Mouse (Mus musculus): ENCODE data around the gene Klhl8.

DNA sequence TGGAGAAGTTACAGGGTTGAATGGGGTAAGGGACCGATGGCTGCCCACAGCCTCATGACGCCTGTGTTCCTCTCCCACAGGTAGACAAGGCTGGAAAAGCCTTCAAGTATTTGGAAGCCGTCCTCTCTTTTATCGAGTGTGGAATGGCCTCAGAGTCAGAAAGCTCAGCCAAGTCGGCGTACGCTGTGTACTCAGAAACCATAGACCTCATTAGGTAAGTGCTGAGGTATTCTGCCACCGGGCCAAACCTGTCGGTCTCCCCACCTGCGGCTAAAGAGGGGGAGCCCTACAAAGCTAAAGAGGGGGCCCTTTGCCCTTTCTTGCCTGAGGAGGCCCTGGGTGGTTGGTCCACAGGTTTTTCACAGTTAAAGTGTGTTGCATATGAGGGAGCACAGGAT lies 64.9 kb downstream of the Klhl8 start:
- TF ChIP-seq ZC3H11A (IDR thresholded peaks at IDR 0.05; ENCODE audit: borderline replicate concordance, low read depth, low read length): no peak
- TF ChIP-seq MAFK (IDR thresholded peaks at IDR 0.05; ENCODE audit: insufficient read depth, low read depth, low read length): no peak
- TF ChIP-seq CHD2 (IDR thresholded peaks at IDR 0.05; ENCODE audit: low read depth, low read length): no peak
- TF ChIP-seq HCFC1 (IDR thresholded peaks at IDR 0.05; ENCODE audit: borderline replicate concordance, insufficient read depth, low read length): no peak
- TF ChIP-seq ZNF384 (IDR thresholded peaks at IDR 0.05; ENCODE audit: low read depth, low read length): no peak

All from ES-E14 (cell line).